Mouse (Mus musculus) heart, postnatal 4 days (tissue): ENCODE measurements around the gene Clcn1. TPM values are rescaled to one million over a fixed set of nuclear protein-coding genes. Genes with fewer than 3 reads are reported as not detected.
A peak's percentile ranks its signal among the peaks of the same experiment; 100 is the strongest.

Source experiments
- DNase-seq: peaks from one replicate; pipeline ENCODE4 v3.0.0; 2021
- total RNA-seq, 2 experiments: library from RNA; stranded (reverse); gene quantifications; 2 replicates each; pipeline ENCODE4 v1.2.3; 2021

The Clcn1 gene
- 1 to 10 TPM; 1.9 to 3.0 TPM for total RNA-seq

- DNase-seq, result no peak
Measured at GRCm38 (mm10) chr6:42286448-42286847, at the start of gene Clcn1. Clcn1 (plus strand) TSS chr6:42286685.

GRCm38 (mm10) chr6:42237276-42237805 is 49.1 kb upstream of the Clcn1 start:
- DNase-seq, result no peak

GRCm38 (mm10) chr6:42241311-42242045 is 45.0 kb upstream of the Clcn1 start:
- DNase-seq, result no peak

- peak; percentile 80 for DNase-seq
Measured at GRCm38 (mm10) chr6:42245711-42246353, 40.7 kb upstream of the Clcn1 start, which contains the start of gene Gstk1. Gstk1 (plus strand) TSS chr6:42245935.

GRCm38 (mm10) chr6:42247173-42247572 is 39.3 kb upstream of the Clcn1 start:
- DNase-seq, result no peak

- no peak for DNase-seq
Measured at GRCm38 (mm10) chr6:42247981-42248380, 38.5 kb upstream of the Clcn1 start.

GRCm38 (mm10) chr6:42251791-42252190 is 34.7 kb upstream of the Clcn1 start:
- no peak for DNase-seq

GRCm38 (mm10) chr6:42253103-42253502 is 33.4 kb upstream of the Clcn1 start:
- DNase-seq, result no peak

- DNase-seq, result peak; percentile 60
Measured at GRCm38 (mm10) chr6:42257303-42257863, 29.1 kb upstream of the Clcn1 start.

GRCm38 (mm10) chr6:42260430-42260829 is 26.1 kb upstream of the Clcn1 start:
- no peak for DNase-seq

GRCm38 (mm10) chr6:42261524-42262170 is 24.8 kb upstream of the Clcn1 start, which contains the start of gene Tmem139:
Tmem139 (plus strand) TSS chr6:42261970.
- DNase-seq, result no peak

GRCm38 (mm10) chr6:42264626-42265312 is 21.7 kb upstream of the Clcn1 start, which contains the start of gene Casp2:
Casp2 (plus strand) TSS chr6:42264985.
- peak; percentile 99 for DNase-seq

GRCm38 (mm10) chr6:42265391-42266330 is 20.8 kb upstream of the Clcn1 start:
- DNase-seq, result no peak

- DNase-seq, result no peak
Measured at GRCm38 (mm10) chr6:42270817-42271216, 15.7 kb upstream of the Clcn1 start.

GRCm38 (mm10) chr6:42276151-42276550 is 10.3 kb upstream of the Clcn1 start:
- DNase-seq, result no peak

GRCm38 (mm10) chr6:42282865-42283528 is 3.5 kb upstream of the Clcn1 start:
- DNase-seq, result peak; percentile 25

- no peak for DNase-seq
Measured at GRCm38 (mm10) chr6:42287562-42287961, 1.1 kb downstream of the Clcn1 start.

- no peak for DNase-seq
Measured at GRCm38 (mm10) chr6:42293327-42293726, 6.8 kb downstream of the Clcn1 start.

GRCm38 (mm10) chr6:42295549-42296094 is 9.1 kb downstream of the Clcn1 start:
- no peak for DNase-seq

- no peak for DNase-seq
Measured at GRCm38 (mm10) chr6:42299362-42299761, 12.9 kb downstream of the Clcn1 start.
